Mouse (Mus musculus) heart, postnatal 10 days (tissue): Measurements from ENCODE around the gene Sesn3. TPM values are rescaled to one million over a fixed set of nuclear protein-coding genes. Genes with fewer than 3 reads are reported as not detected.

ENCODE experiments used
- total RNA-seq, 2 experiments: library from RNA; stranded (reverse); gene quantifications; 2 replicates each; pipeline ENCODE4 v1.2.3; 2021

The Sesn3 gene
- total RNA-seq, 2 experiments from 2014 or later, result 25.0 to 31.3 TPM

Other genes with a start within 250 kb of the Sesn3 start
- gene Endod1, start 106.4 kb downstream of the Sesn3 start, total RNA-seq, result 10 to 100 TPM; 12.7 to 13.0 TPM
- gene Kdm4d, start 225.4 kb downstream of the Sesn3 start, total RNA-seq, result not detected
- gene Cwc15, start 225.6 kb downstream of the Sesn3 start, total RNA-seq, result 10 to 100 TPM; 79.2 to 80.4 TPM